Mouse (Mus musculus): ENCODE results near the gene Wdr62. TPM values are rescaled to one million over a fixed set of nuclear protein-coding genes. Genes with fewer than 3 reads are reported as not detected.
A peak's percentile ranks its signal among the peaks of the same experiment; 100 is the strongest.

Gene Wdr62
- total and polyA plus RNA-seq, 2 experiments, result 0.55 to 5.9 TPM

DNA sequence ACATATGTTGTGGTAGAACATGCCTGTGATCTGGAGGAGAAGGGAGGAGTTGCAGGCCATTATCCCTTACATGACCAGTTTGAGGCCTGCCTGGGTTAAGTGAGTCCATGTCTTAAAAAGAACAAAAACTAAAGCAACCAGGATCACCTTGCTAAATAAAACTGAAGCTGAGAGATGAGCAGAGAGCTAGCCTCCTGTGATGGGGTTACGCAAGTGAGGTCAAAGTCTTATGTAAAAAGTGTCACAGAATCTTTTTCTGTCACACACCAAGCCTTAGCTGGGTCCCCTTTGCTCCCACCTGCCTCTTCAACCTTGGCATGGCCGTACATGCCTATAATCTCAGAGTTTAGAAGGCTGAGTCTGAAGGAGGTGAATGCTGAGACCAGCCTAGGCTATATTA, 40.7 kb upstream of the Wdr62 start:
- Histone ChIP-seq H3K36me3 (ENCODE audit: control insufficient read depth, insufficient read depth, low read length) (no peaks in the 10 kb centered on the region), H3K79me2 (ENCODE audit: control insufficient read depth, insufficient read depth, low read length) (no peaks in the 10 kb centered on the region), H3K27me3 (ENCODE audit: control insufficient read depth, insufficient read depth, low read length) (no peaks in the 10 kb centered on the region), H3K4me3 (ENCODE audit: insufficient read depth, low read depth, low read length) (no peak overlapping the region), H3K27ac (replicated peaks; ENCODE audit: insufficient read depth, low read depth, low read length) (peak overlapping the region; percentile 75), H3K9ac (ENCODE audit: low read depth, low read length) (no peak overlapping the region; the same call in 1 of the 2 replicates), H3K4me1 (ENCODE audit: control insufficient read depth, insufficient read depth, low read length) (peaks cover 14% of the 10 kb centered on the region)
- TF ChIP-seq POLR2A (IDR thresholded peaks at IDR 0.05; ENCODE audit: extremely low read depth, insufficient read depth, low read length) (no peak), CTCF (IDR thresholded peaks at IDR 0.05; ENCODE audit: low read depth, low read length) (no peak)
- 23% methylated on average over 2 of the region's 2 CpGs for WGBS
- DNase-seq (ENCODE audit: extremely low read depth, low read depth, low spot score), result peak; percentile 87

- H3K36me3 ChIP-seq (ENCODE audit: control insufficient read depth, insufficient read depth, low read length), result no peaks in the 10 kb centered on the region
- no peak overlapping the region for H3K9ac ChIP-seq (ENCODE audit: low read depth, low read length)
- no peak overlapping the region for H3K4me3 ChIP-seq (ENCODE audit: insufficient read depth, low read depth, low read length)
- H3K4me1 ChIP-seq (ENCODE audit: control insufficient read depth, insufficient read depth, low read length), result peaks cover 17% of the 10 kb centered on the region
- H3K27ac ChIP-seq (replicated peaks; ENCODE audit: insufficient read depth, low read depth, low read length), result no peak overlapping the region
- no peaks in the 10 kb centered on the region for H3K27me3 ChIP-seq (ENCODE audit: control insufficient read depth, insufficient read depth, low read length)
- 94% methylated on average over 3 of the region's 3 CpGs for WGBS
- TF ChIP-seq CTCF (IDR thresholded peaks at IDR 0.05; ENCODE audit: low read depth, low read length) (no peak), POLR2A (IDR thresholded peaks at IDR 0.05; ENCODE audit: extremely low read depth, insufficient read depth, low read length) (no peak)
- peaks cover 4% of the 10 kb centered on the region; the same call in 1 of the 2 replicates for H3K79me2 ChIP-seq (ENCODE audit: control insufficient read depth, insufficient read depth, low read length)
- DNase-seq (ENCODE audit: extremely low read depth, low read depth, low spot score), result no peak
Observed at GRCm38 (mm10) chr7:30318142-30318541, 37.9 kb upstream of the Wdr62 start.

- H3K9ac ChIP-seq (ENCODE audit: low read depth, low read length), result no peak overlapping the region
- H3K27me3 ChIP-seq (ENCODE audit: control insufficient read depth, insufficient read depth, low read length), result no peaks in the 10 kb centered on the region
- H3K4me1 ChIP-seq (ENCODE audit: control insufficient read depth, insufficient read depth, low read length), result peaks cover 20% of the 10 kb centered on the region
- no peak for TF ChIP-seq POLR2A (IDR thresholded peaks at IDR 0.05; ENCODE audit: extremely low read depth, insufficient read depth, low read length)
- no peak for TF ChIP-seq CTCF (IDR thresholded peaks at IDR 0.05; ENCODE audit: low read depth, low read length)
- H3K4me3 ChIP-seq (ENCODE audit: insufficient read depth, low read depth, low read length), result no peak overlapping the region
- peaks cover 6% of the 10 kb centered on the region; the same call in 1 of the 2 replicates for H3K79me2 ChIP-seq (ENCODE audit: control insufficient read depth, insufficient read depth, low read length)
- DNase-seq (ENCODE audit: extremely low read depth, low read depth, low spot score), result no peak
- no peak overlapping the region for H3K27ac ChIP-seq (replicated peaks; ENCODE audit: insufficient read depth, low read depth, low read length)
- 60% methylated on average over 13 of the region's 13 CpGs for WGBS
- H3K36me3 ChIP-seq (ENCODE audit: control insufficient read depth, insufficient read depth, low read length), result no peaks in the 10 kb centered on the region
Observed at GRCm38 (mm10) chr7:30315559-30316529, 35.6 kb upstream of the Wdr62 start.

DNA sequence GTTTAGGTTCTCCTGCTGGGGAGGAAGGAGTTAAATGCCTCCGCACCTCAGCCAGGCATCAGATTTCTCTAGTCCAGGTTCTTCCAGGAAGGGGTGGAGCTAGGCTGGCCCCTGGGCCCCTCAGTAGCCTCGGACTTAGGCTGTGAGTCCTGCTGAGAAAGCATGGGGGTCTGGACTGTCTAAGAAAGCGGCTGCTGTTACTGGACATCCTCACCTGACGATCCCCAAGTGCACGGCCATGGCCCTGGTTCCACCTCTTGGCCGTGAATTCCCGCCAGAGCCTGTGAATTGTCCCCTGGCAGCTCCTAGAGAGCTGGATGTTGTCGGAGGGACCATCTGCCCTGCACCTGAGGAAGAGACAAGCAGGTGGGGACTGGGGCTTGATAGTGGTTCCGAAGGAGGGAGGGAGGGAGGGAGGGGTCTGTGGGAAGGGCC, 34.5 kb upstream of the Wdr62 start, which contains the start of gene Syne4:
TSS of gene Syne4 (plus strand) at position 87 of the 435 bp plus-strand sequence.
- no peak for TF ChIP-seq CTCF (IDR thresholded peaks at IDR 0.05; ENCODE audit: low read depth, low read length)
- no peak for TF ChIP-seq POLR2A (IDR thresholded peaks at IDR 0.05; ENCODE audit: extremely low read depth, insufficient read depth, low read length)
- no peaks in the 10 kb centered on the region for H3K36me3 ChIP-seq (ENCODE audit: control insufficient read depth, insufficient read depth, low read length)
- H3K79me2 ChIP-seq (ENCODE audit: control insufficient read depth, insufficient read depth, low read length), result peaks cover 6% of the 10 kb centered on the region; the same call in 1 of the 2 replicates
- peak within 1 kb of the TSS; percentile 73 for H3K27ac ChIP-seq (replicated peaks; ENCODE audit: insufficient read depth, low read depth, low read length)
- H3K27me3 ChIP-seq (ENCODE audit: control insufficient read depth, insufficient read depth, low read length), result no peaks in the 10 kb centered on the region
- H3K4me3 ChIP-seq (ENCODE audit: insufficient read depth, low read depth, low read length), result peak within 1 kb of the TSS; percentile 73
- H3K4me1 ChIP-seq (ENCODE audit: control insufficient read depth, insufficient read depth, low read length), result peaks cover 11% of the 10 kb centered on the region
- WGBS, result 26% methylated on average over 9 of the region's 9 CpGs
- peak within 1 kb of the TSS; percentile 82 for H3K9ac ChIP-seq (ENCODE audit: low read depth, low read length)
- no peak for DNase-seq (ENCODE audit: extremely low read depth, low read depth, low spot score)

GRCm38 (mm10) chr7:30313666-30314320, 33.6 kb upstream of the Wdr62 start:
- Histone ChIP-seq H3K36me3 (ENCODE audit: control insufficient read depth, insufficient read depth, low read length) (no peaks in the 10 kb centered on the region), H3K27ac (replicated peaks; ENCODE audit: insufficient read depth, low read depth, low read length) (peak overlapping the region; percentile 73), H3K4me3 (ENCODE audit: insufficient read depth, low read depth, low read length) (peak overlapping the region; percentile 73), H3K4me1 (ENCODE audit: control insufficient read depth, insufficient read depth, low read length) (peaks cover 12% of the 10 kb centered on the region), H3K79me2 (ENCODE audit: control insufficient read depth, insufficient read depth, low read length) (peaks cover 6% of the 10 kb centered on the region; the same call in 1 of the 2 replicates), H3K27me3 (ENCODE audit: control insufficient read depth, insufficient read depth, low read length) (no peaks in the 10 kb centered on the region), H3K9ac (ENCODE audit: low read depth, low read length) (peak overlapping the region; percentile 82)
- peak; percentile 43; the same call in 1 of the 2 replicates for TF ChIP-seq POLR2A (IDR thresholded peaks at IDR 0.05; ENCODE audit: extremely low read depth, insufficient read depth, low read length)
- TF ChIP-seq CTCF (IDR thresholded peaks at IDR 0.05; ENCODE audit: low read depth, low read length), result 0 out of 2 replicates have a peak, but pooled peaks have one; percentile 21
- DNase-seq (ENCODE audit: extremely low read depth, low read depth, low spot score), result peak; percentile 79
- WGBS, result 15% methylated on average over 27 of the region's 27 CpGs

Data from liver, adult 2 months (tissue).